Mouse (Mus musculus) layer of hippocampus, postnatal 25 days (tissue): ENCODE data around the gene Rhd. TPM values are rescaled to one million over a fixed set of nuclear protein-coding genes. Genes with fewer than 3 reads are reported as not detected.

Experiments
- DNase-seq, 2 experiments: peaks; one replicate each; pipeline ENCODE4 v3.0.0; 2022; ENCODE audit warnings: mixed read lengths in 2 of 2, low spot score in 1 of 2; ENCODE audit errors: extremely low spot score in 1 of 2
- total RNA-seq, 2 experiments: library from RNA; stranded (reverse); gene quantifications; 2 replicates each; pipeline ENCODE4 v1.2.3; 2021

Gene Rhd
- total RNA-seq, 2 experiments from 2014 or later: not detected

DNA sequence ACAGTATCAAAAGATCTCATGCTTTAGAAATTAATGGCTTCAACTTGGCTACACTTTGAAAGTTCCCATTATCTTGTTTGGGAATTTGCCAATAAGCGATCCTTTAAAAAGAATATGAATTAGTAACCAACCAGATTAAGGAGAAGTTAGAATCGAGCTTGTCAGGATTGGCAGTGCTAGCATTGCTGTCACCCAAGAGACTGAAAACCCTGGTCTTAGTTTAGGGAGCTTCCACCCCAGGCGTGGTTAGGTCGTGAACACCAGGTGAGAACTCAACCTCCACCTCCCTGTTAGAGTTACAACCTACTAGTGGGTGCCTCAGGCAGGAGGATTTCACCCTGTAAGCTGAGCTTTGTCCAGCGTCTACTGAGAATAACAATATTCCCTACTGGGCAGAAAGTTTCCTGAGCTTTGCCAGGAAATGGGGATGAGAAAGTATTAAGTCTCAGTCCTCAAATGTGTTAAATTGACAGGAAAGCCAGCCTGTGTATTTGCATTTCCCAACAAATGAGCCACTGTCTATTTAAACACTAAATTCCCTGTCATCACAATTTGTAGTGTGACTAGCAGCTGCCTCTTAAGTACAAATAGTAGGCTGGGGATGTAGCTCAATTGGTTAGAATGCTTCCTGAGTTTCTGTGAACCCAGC is 63.6 kb downstream of the Rhd start:
- DNase-seq: no peak

DNA sequence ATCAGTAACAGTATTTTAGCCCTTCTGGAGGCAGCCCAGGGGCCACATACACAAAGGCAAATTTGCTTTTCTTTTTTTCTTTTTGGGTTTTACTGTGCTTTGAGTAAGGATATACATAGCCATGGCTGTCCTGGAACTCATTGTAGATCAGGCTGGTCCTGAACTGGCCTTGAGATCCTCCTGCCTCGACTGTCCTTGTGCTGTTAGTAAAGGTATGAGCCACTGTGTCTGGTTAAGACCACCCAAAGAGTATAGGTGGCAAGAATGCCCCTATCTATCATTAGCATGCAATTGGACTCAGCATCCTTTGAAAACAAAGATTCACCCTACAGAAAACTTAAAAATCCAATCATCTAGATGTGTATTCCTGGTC is 64.1 kb downstream of the Rhd start:
- no peak for DNase-seq

DNA sequence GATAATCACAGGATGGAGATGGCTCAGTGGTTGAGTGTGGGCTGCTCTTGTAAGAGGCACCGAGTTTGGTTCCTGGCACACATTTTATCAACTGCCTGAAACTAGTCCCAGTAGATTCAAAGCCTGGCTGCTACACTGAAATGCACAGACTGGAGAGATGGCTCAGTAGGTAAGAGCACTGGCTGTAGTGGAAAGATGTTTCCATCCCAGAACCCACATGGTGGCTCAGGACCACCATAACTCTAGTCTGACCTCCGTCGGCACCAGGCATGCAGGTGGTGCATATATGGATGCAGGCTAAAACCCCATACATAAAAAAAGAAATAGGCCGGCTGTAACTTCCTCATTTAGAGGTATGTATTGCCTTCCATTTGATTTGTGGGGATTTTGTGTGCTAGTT is 65.2 kb downstream of the Rhd start:
- no peak for DNase-seq

DNA sequence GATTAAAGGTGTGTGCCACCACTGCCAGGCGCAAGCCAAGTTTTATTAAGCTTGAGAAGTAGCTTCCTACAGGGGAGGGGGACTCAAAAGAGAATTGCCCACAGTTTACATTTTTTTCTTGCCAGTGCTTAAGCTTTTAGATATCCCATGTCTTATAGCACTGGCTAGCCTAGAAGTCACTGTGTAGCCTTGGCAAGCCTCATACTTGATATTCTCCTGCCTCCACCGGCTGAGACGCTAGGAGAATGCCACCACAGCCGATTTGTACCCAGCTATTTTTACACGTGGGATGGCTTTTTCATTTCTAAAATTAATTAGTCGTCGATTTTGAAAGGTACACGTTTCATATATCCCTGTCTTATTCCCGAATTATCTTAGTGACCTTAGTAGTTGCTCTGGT is 65.9 kb downstream of the Rhd start:
- DNase-seq: no peak

DNA sequence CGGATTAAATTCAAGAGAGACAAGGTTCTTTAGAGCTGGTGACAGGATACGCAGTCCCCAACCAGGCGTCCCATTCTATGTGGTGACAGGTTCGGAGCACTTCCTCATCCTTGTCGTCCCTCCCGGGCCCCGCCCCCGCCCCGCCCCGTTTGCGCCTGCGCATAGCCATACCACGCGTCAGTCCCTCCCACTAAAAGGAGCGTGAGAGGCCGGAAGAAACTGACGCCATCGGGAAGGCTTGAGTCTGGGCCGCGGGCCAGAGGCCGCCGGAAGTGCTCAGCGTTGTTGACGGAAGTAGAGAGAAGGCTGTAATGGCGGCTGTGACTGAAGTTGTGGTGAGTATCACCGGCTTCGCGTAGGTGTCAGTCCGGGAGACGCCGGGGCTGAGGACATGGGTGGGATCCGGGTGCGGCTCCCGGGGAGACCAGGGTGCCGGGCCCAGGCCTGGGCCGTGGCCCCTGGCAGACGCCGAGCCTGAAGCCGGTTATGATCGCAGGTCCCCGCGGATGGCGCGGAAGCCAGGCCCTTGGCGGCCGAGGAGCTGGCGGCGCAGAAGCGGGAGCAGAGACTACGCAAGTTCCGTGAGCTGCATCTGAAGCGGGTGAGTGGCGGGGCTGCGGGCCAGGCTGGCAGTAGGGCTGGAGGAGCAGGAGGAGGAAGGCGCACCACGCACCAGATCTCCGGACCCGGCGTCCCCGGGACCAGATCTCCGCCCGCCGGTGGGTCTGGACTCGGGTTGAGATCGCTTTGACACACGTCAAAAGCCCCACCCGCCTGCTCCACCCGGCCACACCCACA is 66.5 kb downstream of the Rhd start, which contains the start of gene Syf2:
Syf2 (plus strand) TSS at position 215 of the 798 bp plus-strand sequence.
- DNase-seq: peak; percentile 87 to 90

DNA sequence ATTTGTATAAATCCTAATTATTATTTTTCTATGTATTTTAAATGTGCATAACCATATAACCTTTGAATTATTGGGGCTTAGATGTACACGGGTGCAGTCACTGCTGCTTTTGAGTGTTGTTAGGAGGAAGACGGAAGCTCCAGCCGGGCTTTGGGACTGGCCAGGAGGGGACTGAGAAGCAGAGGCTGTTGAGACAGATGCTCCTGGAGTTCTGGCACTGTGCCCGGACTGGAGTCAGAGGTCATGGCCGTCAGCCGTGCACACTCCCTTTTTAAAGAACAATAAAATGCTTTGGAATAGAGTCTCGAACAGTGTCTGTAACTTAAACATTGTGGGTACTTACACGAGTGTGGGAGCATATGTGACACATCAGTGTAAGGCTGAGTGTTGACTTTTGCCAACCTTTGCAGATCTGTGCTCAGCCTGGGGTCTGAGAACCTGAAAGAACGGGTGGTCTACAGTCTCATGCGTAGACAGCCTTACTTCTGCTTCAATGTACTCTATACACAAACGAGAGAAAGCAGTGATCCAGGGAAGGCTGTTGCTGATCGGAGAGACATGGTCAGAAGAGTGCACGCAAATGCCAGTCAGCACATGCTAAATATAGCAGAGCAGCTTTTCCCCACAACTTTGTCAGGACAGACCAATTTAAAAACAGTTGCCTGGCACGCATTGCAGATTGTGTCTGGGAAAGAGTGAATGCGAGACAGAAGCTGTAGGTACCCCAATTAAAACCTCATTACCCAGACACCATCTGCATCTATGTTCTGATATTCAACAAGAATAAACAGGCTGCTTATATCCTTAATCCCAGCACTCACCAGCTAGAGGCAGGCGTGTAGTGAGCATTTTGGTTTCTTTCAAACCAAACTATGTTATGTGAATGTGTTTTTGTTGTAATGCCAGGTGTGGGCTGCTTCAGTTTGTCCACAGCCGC is 73.2 kb downstream of the Rhd start:
- DNase-seq: no peak

DNA sequence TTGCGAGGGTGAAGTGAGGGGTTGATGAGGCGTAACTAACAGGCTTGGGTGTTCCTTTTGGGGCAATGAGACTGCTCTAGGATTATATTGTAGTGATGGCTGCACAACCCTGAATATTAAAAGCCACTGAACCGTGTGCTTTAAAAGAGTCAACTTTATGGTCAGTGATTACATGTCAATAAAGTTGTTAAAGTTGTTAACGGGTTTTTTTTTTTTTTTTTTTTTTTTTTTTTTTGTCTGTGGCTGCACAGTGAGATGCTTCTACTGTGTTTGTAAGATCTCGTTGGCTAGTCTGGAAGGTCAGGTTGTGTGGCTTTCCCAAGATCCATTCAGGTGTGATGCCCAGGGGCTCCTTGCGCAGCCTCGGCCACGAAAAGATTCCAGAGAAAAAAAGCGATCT is 75.6 kb downstream of the Rhd start:
- no peak for DNase-seq

DNA sequence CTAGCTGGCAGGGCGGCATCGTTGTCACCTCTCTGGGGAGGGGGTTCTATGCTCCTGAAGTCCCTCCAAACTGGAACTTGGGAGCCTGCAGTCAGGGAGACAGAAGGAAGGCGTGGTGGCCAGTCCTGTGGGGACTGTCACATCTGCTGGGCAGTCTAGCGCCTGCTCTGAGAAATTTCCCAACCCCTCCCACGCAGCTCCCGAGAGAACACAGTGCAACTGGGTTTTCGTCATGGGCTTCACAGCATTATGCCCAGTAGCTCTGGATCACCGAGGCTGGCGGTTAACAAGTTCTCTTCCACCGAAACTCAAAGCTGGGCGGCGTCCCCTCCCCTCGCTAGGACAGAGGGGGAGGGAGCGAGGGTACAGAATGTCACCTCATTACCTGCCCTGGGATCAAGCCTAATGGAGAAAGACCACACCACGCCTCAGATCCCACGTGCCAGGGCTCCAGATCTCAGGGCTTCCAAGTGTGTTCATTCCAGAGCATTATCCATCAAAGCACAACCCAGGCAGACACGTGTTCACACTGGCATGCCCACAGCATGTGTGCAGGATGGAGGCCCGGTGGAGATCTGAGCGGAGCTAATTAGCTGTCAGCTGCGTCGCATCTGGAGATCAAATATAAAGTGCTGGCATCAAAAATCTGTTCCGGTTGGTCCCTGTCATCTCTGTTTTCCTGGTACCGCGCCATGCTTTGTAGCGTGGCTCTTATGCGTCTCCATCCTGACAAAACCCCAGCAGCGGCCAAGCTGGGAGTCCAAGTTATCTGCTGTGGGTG is 79.6 kb downstream of the Rhd start:
- DNase-seq: no peak

Other genes with a start within 250 kb of the Rhd start
- 10 to 100 TPM; 20.9 to 22.3 TPM for gene Man1c1, start 160.2 kb upstream of the Rhd start, total RNA-seq
- 1 to 10 TPM; 2.7 to 3.7 TPM for gene Ldlrap1, start 96.5 kb upstream of the Rhd start, total RNA-seq
- gene Maco1, start 11.2 kb upstream of the Rhd start, total RNA-seq: 10 to 100 TPM; 42.0 to 48.0 TPM
- 100 to 1,000 TPM; 107 to 122 TPM for gene Tmem50a, start 50.5 kb downstream of the Rhd start, total RNA-seq
- gene Rsrp1, start 59.1 kb downstream of the Rhd start, total RNA-seq: 100 to 1,000 TPM; 264 to 283 TPM
- 10 to 100 TPM; 50.7 to 55.3 TPM for gene Syf2, start 66.4 kb downstream of the Rhd start, total RNA-seq